Mouse (Mus musculus) embryo, embryonic 11.5 days (tissue): ENCODE results near the gene Gpr19.

ENCODE experiments used
- DNase-seq: peaks from one replicate; pipeline ENCODE4 v3.0.0-alpha.2; 2012; ENCODE audit warnings: low read depth, low spot score

The Gpr19 gene

DNA sequence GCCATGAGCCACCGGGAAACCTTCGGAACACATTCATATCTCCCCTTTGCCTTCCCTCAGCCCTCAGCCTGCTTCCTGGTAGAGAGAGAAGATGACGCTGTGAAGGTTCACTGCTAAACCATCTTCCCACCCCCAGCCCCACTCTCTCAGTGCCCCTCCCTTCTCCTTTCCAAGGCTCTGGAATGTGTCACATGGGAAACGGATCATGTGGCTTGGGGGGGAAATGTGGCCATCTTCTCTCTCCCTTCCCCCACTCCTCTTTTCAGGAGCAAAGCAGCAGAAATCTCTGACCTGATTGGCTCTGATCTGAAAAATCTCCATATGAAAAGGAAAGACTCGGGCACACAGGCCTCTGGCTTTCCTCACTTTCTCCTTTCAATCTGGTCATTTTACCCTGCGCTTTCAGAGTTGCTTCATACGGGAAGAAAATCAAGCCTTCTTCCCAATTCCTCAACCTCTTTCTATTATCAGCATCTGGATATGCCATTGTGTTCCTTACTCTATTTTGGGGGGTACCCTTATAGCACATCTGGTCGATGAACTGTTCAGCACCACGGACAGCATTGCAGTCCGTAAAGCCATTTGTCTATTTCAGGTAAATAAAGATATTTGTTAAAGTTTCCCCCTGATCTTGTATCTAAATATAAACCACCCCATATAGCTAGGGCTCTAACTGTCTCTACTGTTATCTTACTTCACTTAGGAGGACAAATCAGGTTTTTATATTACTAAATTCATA is 10.5 kb downstream of the Gpr19 start:
- peak; percentile 67 for DNase-seq

DNA sequence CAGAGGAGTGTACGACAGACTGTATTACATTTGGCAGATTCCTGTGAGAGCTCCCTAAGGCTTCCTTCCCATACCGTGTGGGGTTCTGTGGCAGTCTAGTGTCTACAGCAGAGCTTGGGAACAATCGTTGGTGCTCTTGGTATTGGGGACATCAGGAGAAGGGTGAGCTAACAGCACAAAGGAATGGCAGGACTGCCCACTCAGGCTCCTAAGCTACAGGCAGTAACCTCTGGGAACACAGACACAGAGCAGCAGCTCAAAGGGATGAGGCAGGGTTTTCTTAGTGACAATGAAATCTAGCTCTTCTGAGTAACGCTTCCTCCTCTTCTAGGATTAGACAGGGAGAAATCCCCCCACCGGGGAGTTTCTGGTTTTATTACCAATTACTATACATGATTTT is 11.4 kb downstream of the Gpr19 start:
- no peak for DNase-seq

DNA sequence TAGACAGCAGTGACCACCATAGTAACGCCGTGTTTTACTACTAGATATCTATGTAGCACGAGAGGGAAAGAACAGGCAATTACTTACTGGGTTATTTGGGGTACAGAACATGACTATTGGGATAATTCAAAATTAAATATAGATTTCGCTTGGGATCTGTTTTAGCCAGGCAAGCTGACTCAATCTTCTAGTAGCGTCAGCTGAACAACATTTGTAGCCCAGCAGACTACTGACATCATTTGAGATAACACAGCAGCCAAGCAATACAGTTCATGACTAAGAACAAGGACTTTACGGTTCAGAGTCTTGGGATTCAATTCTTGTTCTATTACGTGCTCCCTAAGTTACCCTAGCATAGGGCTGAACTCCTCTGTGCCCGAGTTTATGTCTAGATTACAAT is 11.9 kb downstream of the Gpr19 start:
- DNase-seq: no peak

DNA sequence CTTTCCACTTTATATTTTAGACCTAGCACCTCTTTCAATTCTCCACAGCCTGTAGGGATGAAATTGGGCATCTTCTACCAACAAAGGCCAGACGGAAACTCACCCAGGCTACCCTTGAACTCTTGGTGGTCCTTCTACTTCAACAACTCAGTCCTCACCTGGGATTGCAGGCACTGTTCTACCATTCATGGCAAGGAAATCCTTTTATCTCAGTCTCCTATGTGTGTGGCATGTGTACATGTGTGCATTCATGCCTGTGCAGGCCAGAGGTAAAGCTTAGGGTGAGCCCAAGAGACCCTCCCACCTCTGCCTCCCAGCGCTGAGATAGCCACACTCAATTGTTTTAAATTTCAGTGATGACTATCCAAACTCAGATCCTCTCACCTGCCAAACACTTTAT is 12.9 kb downstream of the Gpr19 start:
- DNase-seq: no peak

DNA sequence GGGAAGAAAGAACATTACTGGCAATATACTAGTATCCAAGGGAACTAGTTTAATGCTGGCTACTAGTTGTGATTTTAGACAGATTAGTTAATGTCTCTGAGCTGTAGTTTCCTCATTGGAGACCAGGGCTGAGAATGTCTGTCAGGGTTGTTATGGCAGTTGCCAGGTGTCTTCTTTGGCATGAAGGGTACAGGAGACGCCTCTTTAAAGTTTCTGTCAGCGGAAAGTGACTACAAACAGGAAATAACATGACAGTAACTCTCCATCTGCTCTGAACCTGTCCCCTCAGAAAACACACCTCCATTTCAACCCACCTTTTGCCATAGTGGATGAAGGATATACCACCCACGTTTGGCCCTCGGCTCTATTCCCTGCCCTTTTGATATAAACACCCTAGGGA is 14.7 kb downstream of the Gpr19 start:
- DNase-seq: no peak

DNA sequence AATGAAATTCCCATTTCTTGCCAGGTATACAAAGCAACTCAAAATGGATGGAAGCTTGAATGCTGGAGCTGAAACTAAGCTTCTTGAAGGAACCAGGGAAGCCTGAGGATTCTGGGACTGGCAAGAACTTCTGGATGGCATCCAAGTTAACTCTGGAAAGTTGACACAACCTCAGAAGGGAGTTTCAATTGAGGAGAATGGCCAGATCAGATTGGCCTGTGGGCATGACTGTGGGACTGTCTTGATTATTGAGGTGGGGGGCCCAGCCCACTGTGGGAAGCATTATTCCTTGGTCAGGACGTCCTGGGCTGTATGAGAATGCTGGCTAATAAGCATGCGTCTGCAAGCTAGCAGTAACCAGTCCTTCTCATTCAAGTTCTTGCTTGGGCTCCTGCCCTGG is 18.3 kb downstream of the Gpr19 start:
- no peak for DNase-seq

DNA sequence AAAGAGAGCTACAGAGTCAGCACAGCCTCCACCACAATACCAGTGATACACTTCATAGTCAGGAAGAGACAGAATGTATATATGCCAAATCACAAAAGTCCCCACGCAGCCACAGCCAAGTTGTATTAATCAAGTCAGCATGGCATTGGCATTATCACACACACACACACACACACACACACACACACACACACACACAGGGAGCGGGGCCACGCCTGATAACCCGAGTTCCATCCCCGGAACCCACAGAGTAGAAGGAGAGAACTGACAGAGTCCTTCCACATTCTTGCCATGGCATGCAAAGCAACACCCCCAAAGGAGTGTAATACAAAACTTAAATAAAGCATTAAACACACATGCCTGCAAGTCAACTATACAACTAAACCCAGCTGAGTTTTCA is 18.8 kb downstream of the Gpr19 start:
- DNase-seq: no peak

DNA sequence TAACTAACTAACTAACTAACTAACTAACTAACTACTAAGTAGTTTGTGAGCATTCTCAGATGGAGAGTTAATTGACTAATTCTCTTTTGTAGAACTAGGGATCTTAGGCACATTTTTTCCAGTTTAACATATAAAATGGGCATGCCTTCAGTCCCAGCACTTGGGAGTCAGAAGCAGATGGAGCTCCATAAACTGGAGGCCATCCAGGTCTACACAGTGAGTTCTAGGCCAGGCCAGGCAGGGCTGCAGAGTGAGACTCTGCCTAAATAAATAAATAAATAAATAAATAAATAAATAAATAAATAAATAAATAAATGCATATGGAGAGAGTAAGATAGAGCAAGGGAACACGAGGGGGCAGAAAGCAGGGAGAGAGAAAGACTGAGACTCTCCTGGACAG is 20.5 kb downstream of the Gpr19 start:
- no peak for DNase-seq

DNA sequence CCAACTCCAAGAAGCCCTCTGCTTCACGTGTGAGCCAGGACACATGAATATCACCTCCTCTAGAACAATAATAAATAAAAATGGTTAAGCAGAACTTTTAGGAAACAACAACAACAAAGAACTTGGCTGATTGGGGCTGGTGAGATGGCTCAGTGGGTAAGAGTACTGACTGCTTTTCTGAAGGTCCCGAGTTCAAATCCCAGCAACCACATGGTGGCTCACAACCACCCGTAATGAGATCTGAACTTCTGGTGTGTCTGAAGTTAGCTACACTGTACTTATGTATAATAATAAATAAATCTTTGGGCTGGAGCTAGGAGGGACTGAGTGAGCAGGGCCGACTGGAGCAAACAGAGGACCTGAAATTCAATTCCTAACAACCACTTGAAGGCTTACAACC is 21.1 kb downstream of the Gpr19 start:
- no peak for DNase-seq

DNA sequence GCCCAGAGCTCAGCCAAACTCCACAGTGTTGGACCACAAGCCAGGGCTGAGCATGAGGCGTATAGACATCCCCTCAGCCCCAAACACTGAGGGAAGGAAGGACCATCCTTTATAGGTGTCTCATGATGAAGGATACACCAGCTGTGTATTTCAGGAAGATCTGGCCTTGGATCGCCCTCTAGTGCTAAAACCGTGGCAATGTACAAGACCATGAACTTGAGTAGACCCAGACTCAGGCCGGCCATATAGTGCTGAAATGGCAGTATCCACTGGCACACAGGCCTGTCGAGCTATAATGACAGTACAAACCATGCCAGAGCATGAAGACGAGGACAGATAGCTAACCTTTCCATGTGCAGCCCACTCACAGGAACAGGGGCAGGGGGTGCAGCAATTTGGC is 21.6 kb downstream of the Gpr19 start:
- DNase-seq: no peak

DNA sequence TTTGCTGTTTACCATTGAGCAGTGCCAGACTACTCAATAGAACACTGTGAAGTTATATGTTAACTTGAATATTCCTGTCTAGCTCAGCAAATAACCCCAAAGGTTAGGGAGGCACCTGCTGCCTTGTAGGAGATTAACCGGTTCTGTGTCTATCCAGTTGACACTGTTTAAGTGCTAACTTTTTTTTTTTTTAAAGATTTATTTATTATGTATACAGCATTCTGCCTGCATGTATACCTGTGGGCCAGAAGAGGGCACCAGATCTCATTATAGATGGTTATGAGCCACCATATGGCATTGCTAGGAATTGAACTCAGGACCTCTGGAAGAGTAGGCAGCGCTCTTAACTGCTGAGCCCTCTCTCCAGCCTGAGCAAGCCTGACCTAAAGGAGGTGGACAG is 25.4 kb downstream of the Gpr19 start:
- DNase-seq: no peak

DNA sequence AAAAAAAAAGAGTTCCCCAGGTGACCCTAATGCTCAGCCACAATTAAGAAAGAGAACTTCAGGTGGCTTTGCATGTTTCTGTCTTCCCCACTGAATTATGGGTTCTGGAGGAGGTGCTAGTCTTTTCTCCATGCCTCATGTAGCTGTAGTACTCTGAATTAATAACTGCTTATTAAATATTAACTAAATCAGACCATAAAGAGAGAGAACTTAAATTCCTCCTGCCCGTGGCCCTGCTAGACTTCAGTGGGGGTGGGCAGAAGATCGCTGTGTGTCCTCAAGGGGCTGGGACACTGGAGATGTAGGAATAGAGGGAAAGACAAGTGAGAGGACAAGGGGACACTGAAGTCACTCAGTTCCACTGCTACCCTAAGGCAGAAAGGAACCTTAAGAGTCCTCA is 26.1 kb downstream of the Gpr19 start:
- no peak for DNase-seq

DNA sequence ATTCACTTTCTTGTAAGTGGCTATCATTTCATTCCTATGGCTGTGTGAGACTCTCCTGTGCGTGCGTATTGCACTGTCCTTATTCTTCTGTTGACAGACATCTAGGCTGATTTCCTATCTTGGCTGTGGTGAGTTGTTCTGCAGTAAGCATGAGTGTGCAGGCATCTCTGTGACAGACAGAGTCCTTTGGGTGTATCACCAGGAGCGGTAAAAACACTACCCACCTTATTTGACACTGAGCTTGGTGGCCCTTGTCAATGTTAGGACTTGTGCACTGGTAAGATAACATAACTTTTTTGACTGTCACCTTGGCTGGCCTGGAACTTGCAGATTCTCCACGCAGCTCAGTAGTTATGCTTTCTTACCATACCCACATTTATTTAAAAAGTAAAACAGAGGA is 27.5 kb downstream of the Gpr19 start:
- no peak for DNase-seq

DNA sequence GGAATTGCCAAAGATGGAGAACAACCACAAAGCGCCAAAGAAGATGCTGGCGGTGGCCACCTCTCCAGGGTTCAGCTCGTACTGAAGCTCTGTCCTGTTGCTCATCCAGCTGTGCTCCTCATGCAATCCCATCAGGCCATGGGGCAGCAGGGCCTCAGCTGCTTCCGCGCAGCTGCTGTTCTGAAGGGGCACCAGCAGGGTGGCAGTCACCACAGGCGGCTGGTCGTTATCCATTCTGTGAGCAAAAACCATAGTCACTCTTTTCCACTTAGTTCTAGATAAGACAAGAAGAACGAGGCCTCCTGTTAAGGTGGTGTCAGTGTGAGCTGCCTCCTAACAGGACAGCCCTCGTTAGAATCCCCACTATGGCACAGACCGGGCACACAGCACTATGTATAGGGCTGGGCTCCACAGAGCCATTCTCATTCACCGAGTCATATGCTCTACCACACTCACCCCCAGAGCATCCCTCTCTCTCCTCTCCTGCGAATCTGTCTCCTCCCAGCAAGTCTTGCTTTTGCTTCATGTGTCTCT is 28.1 kb downstream of the Gpr19 start:
- DNase-seq: no peak

DNA sequence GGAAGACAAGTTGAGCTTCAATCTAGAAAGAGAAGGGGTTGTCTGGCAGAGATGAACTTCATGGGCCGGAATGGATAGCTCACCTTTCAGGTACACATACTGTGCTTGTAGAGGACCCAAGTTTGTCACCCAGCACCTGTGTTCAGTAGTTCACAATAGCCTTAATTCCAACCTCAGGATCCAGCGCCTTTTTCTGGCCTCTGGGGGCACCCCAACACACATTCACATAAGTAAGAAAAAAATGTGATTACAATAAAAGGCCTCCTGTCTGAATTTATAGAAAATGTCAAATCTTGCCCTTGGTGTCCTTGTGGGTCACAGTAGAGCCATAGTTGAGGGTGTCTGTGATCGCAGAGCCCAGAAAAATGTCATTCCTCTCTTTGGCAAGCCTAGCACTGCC is 31.1 kb downstream of the Gpr19 start:
- no peak for DNase-seq

DNA sequence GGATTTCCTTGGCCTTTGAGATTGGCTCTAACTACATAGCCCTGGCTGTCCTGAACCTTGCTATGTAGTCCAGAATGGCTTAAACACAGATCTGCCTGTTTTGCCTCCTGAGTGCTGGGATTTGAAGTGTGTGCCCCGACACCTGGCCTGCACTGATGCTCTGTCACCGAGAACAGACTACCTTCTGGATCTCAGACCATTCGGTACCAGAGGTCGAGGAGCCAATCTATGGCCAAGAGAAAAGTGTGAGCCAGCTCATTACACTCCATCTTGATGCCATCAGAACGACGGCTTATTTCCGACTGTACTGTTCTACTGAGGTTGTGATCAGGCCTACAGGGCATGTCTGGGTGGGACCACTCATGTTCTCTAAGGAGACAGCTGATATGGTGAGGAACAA is 32.3 kb downstream of the Gpr19 start:
- DNase-seq: no peak

DNA sequence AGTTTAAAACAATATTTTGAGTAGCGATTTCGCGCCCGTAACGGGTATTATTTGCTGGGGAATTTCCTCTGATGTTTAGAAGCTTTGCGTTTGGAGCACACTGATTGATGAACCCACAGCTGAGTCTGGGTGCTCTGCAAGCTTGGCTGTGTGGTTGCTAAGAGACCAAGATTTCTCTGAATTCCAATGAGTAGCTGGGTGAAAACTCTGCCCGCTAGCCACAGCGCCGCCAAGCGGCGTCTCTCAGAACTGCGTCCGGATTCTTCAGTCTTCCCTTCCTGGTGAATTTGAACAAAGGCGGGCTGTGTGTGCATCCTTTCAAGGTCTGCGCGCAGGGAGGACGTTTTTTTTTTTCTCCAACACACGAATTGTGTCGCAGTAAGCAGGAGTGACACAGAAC is 35.2 kb downstream of the Gpr19 start:
- peak; percentile 90 for DNase-seq

DNA sequence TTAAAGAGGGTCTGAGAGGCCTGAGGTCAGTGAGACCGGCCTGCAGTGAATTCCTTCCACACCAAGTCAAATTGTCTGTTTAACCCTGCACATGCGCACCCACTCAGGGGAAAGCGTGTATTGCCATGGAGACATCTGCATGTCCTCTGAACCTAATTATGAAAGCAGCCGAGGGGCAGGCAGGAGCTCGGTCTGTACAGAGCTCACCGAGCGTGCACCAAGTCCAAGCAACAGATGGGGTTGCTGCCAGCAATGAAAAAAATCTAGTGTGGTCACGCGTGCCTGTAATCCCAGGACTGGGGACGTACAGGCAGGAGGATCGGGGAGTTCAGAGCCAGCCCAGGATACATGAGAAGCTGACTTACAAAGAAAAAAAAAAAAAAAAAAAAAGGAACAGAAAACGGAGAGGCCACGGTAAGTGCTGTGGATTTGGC is 35.7 kb downstream of the Gpr19 start:
- peak; percentile 45 for DNase-seq

DNA sequence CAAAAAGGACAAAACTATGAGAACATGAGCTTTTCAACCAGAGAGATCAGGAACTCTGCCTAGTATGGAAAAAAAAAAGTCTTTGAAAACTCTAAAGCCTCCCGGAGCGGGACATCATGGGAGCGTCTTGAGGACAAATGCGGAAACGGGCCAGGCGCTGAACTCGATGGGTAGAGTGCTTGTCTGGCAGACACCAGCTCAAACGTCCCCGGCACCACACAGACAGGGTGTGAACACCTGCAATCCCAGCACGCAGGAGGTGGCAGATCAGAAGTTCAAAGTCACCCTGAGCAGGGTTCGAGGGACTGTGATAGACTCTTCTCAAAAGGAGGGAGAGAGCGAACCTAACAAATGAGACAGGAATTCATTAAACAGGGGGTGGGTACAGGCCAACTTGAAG is 37.0 kb downstream of the Gpr19 start:
- no peak for DNase-seq

DNA sequence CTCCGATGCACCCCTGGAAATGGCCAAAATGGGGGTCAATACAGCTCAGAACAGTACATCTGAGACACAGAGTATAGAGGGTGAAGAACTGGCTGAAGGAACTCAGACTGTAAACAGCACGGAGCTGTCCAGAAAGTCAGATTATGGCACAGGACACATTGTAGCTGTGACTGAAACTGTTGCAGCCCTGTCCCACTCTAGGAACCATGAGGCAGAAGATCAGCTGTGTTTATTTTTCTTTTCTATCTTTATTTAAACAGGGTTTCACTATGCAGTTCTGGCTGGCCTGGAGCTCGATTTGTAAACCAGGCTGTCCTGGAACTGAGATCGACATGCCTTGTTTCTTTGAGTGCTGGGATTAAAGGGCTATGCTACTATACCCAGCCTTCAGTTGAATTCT is 38.1 kb downstream of the Gpr19 start:
- no peak for DNase-seq

DNA sequence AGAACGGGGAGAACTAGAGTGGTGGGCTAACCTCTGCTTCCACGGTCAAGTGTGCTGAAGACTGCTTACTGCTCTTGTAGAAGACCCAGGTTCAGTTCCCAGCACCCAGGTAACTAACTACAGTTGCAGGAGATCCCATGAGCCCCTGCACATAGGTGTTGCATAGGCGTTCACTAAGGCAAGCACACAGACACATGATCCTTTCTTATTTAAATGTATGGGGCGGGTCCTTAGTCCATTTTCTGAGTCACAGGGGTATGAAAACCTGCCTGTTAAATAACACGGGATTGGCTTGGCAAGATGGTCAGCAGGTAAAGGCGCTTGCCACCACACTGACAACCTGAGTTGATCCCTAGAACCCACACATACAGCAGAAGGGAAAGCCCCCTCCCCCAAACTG is 39.4 kb downstream of the Gpr19 start:
- DNase-seq: no peak

DNA sequence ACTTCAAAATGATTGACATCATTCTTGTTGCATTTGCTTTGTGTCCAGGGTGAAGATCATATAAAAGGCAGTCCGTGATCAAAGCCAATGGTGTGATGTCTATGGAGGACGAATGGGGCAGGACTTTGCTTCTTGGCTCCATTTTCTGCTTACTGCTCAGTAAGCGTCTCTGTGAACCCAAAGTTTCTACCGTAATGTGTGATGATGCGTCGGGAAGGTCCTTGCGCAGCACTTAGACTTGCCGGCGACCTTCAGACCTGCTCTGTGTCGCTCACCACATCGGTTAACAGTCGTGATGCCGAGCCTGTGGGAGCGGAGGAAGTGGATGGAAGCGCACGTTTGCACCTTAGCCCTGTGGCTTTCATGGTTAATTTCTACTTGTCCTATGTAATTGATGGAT is 42.5 kb downstream of the Gpr19 start:
- no peak for DNase-seq

DNA sequence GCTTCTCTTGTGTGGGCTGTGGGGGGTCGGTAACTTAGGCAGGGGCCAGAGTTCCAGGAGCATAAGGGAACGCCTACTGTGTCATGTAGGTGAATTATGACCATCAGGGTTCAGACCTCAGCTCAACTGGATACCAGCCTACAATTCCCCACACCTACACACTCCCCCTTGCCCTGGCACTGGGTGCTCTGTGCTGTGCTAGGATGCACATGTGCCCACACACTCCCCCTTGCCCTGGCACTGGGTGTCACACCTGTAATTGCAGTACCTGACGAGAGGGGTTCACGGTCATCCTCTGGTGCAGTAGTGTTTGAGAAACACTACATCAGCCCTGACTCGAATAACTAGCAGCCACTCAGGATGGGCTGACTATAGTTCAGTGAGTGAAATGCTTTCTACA is 43.6 kb downstream of the Gpr19 start:
- no peak for DNase-seq

DNA sequence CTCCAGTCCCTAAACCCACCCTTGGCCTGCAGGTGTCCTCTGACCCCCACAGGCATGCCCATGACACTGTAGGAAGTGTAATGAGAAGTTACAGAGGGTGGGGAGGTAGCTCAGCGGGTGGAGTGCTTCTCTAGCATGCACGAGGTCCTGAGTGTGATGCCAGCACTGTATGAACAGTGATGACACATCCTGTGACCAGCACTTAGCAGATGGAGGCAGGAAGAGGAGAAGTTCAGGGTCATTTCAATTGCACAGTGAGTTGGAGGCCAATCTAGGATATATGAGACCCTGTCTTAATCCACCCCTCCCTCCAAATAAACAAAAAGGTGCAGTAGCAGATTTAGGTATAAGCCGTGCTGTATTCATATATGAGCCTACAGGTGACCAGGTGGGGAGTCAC is 48.4 kb downstream of the Gpr19 start:
- no peak for DNase-seq
